Mouse (Mus musculus) heart, adult 2 months (tissue): ENCODE measurements around the gene Olfr883. TPM values are rescaled to one million over a fixed set of nuclear protein-coding genes. Genes with fewer than 3 reads are reported as not detected.

ENCODE experiments used
- DNase-seq, 2 experiments: peaks; one replicate each; pipeline ENCODE4 v3.0.0; 2021
- H3K27ac ChIP-seq: fragments of 200-600 bp; 2 replicates; pipeline ENCODE4 v1.8.1; 2022
- H3K27me3 ChIP-seq: fragments of 200-500 bp; 2 replicates; pipeline ENCODE4 v1.6.1; 2012; ENCODE audit warnings: mild to moderate bottlenecking, low read length, inconsistent platforms, mixed read lengths; ENCODE audit not compliant: control insufficient read depth, insufficient read depth
- H3K36me3 ChIP-seq: fragments of 200-500 bp; 2 replicates; pipeline ENCODE4 v1.6.1; 2012; ENCODE audit warnings: low read length, inconsistent platforms; ENCODE audit not compliant: control insufficient read depth, insufficient read depth
- H3K4me1 ChIP-seq: fragments of 200-500 bp; 2 replicates; pipeline ENCODE4 v1.6.1; 2011; ENCODE audit warnings: low read length; ENCODE audit not compliant: control insufficient read depth, insufficient read depth
- H3K4me3 ChIP-seq: fragments of 200-600 bp; 2 replicates; pipeline ENCODE4 v1.8.1; 2022
- H3K79me2 ChIP-seq: fragments of 200-500 bp; replicated peaks from 2 replicates; pipeline ENCODE4 v1.6.1; 2012; ENCODE audit warnings: mild to moderate bottlenecking, inconsistent platforms, low read length, moderate library complexity, mixed read lengths; ENCODE audit not compliant: control insufficient read depth, insufficient read depth
- H3K9ac ChIP-seq: fragments of 200-500 bp; 2 replicates; pipeline ENCODE4 v1.6.1; 2012; ENCODE audit warnings: low read depth, mild to moderate bottlenecking, control low read depth, inconsistent platforms, low read length, mixed read lengths
- CTCF ChIP-seq: fragments of 200-600 bp; IDR thresholded peaks from 2 replicates; pipeline ENCODE4 v1.8.1; 2022; ENCODE audit warnings: antibody characterized with exemption, mild to moderate bottlenecking, moderate library complexity
- EP300 ChIP-seq: fragments of 200-500 bp; IDR thresholded peaks from 2 replicates; pipeline ENCODE4 v1.6.1; 2011; ENCODE audit warnings: low read depth, low read length, control low read depth; ENCODE audit not compliant: insufficient read depth
- POLR2A ChIP-seq: fragments of 200-500 bp; IDR thresholded peaks from 2 replicates; pipeline ENCODE4 v1.6.1; 2011; ENCODE audit warnings: mild to moderate bottlenecking, low read depth, low read length, control low read depth; ENCODE audit not compliant: insufficient read depth
- WGBS: fragments of 180-500 bp; shearing (Covaris S2); methylation state at CpG from one replicate; pipeline ENCODE4 v1.1.7; 2018; 5-methylcytosine and 5-hydroxymethylcytosine counted together
- intact Hi-C: fragments of 180-260 bp; cut with DNase I; formaldehyde crosslinking; loops from one replicate; pipeline ENCODE4 v1.15.1; 2025
- long read RNA-seq: library from polyadenylated mRNA; stranded (forward); transcript quantifications from one replicate; pipeline ENCODE4 v2.0.0, GENCODE M21; 2021
- polyA plus RNA-seq: library from polyadenylated mRNA; depleted of rRNA; stranded (reverse); fragments of >200 nt; gene quantifications from 2 replicates; pipeline ENCODE4 v1.2.3, GENCODE M21; 2012; rRNA removed
- total RNA-seq, 2 experiments: library from RNA; stranded (reverse); gene quantifications; 2 replicates each; pipeline ENCODE4 v1.2.3; 2021

The Olfr883 gene
- total RNA-seq (not detected), polyA plus RNA-seq (not detected in 2 replicates)
- long read RNA-seq = 0 reads

GRCm38 (mm10) chr9:38025508-38025907, at the start of gene Olfr883:
TSS of gene Olfr883 (plus strand) at chr9:38025808.
- no peaks in the 10 kb centered on the region for H3K36me3 ChIP-seq
- no peaks in the 10 kb centered on the region for H3K4me1 ChIP-seq
- 70% methylated on average over 1 of the region's 1 CpGs for WGBS
- TF ChIP-seq CTCF (no peak), EP300 (no peak), POLR2A (no peak)
- no peak within 1 kb of the TSS for H3K27ac ChIP-seq
- intact Hi-C loops = no loop called here
- no peak within 1 kb of the TSS for H3K9ac ChIP-seq
- no peaks in the 10 kb centered on the region for H3K27me3 ChIP-seq
- H3K4me3 ChIP-seq = no peak within 1 kb of the TSS
- no peak for DNase-seq
- H3K79me2 ChIP-seq = no peaks in the 10 kb centered on the region

GRCm38 (mm10) chr9:37991525-37991924, 34.1 kb upstream of the Olfr883 start, which contains the start of gene Olfr881:
TSS of gene Olfr881 (plus strand) at chr9:37991825.
- no peak within 1 kb of the TSS for H3K27ac ChIP-seq
- H3K27me3 ChIP-seq = no peaks in the 10 kb centered on the region
- TF ChIP-seq POLR2A = no peak
- TF ChIP-seq EP300 = no peak
- no peak for TF ChIP-seq CTCF
- H3K9ac ChIP-seq = no peak within 1 kb of the TSS
- no peaks in the 10 kb centered on the region for H3K79me2 ChIP-seq
- no peaks in the 10 kb centered on the region for H3K36me3 ChIP-seq
- no peak within 1 kb of the TSS for H3K4me3 ChIP-seq
- H3K4me1 ChIP-seq = no peaks in the 10 kb centered on the region
- intact Hi-C loops = no loop called here
- DNase-seq = no peak

GRCm38 (mm10) chr9:37998581-37999204, 26.9 kb upstream of the Olfr883 start:
- intact Hi-C loops = no loop called here
- TF ChIP-seq POLR2A (no peak), CTCF (no peak), EP300 (no peak)
- Histone ChIP-seq H3K4me1 (no peaks in the 10 kb centered on the region), H3K27ac (no peak overlapping the region), H3K79me2 (no peaks in the 10 kb centered on the region), H3K27me3 (no peaks in the 10 kb centered on the region), H3K4me3 (no peak overlapping the region), H3K36me3 (no peaks in the 10 kb centered on the region), H3K9ac (no peak overlapping the region)
- no peak for DNase-seq
- 34% methylated on average over 2 of the region's 2 CpGs for WGBS

GRCm38 (mm10) chr9:38000021-38000420, 25.6 kb upstream of the Olfr883 start:
- DNase-seq = no peak
- no peak for TF ChIP-seq POLR2A
- TF ChIP-seq EP300 = no peak
- TF ChIP-seq CTCF = no peak
- Histone ChIP-seq H3K36me3 (no peaks in the 10 kb centered on the region), H3K79me2 (no peaks in the 10 kb centered on the region), H3K4me1 (no peaks in the 10 kb centered on the region), H3K4me3 (no peak overlapping the region), H3K9ac (no peak overlapping the region), H3K27ac (no peak overlapping the region), H3K27me3 (no peaks in the 10 kb centered on the region)
- 26% methylated on average over 1 of the region's 1 CpGs for WGBS
- intact Hi-C loops = no loop called here

GRCm38 (mm10) chr9:38046255-38046654, 20.6 kb downstream of the Olfr883 start, which contains the start of gene Olfr884:
TSS of gene Olfr884 (plus strand) at chr9:38046555.
- Histone ChIP-seq H3K79me2 (no peaks in the 10 kb centered on the region), H3K4me1 (no peaks in the 10 kb centered on the region), H3K36me3 (no peaks in the 10 kb centered on the region), H3K27me3 (no peaks in the 10 kb centered on the region), H3K27ac (no peak within 1 kb of the TSS), H3K4me3 (no peak within 1 kb of the TSS), H3K9ac (no peak within 1 kb of the TSS)
- intact Hi-C loops = no loop called here
- 35% methylated on average over 1 of the region's 1 CpGs for WGBS
- no peak for DNase-seq
- TF ChIP-seq POLR2A (no peak), CTCF (no peak), EP300 (no peak)

GRCm38 (mm10) chr9:38061022-38061421, 35.4 kb downstream of the Olfr883 start, which contains the start of gene Olfr885:
TSS of gene Olfr885 (plus strand) at chr9:38061322.
- Histone ChIP-seq H3K4me1 (no peaks in the 10 kb centered on the region), H3K9ac (no peak within 1 kb of the TSS), H3K27me3 (no peaks in the 10 kb centered on the region), H3K27ac (no peak within 1 kb of the TSS), H3K79me2 (no peaks in the 10 kb centered on the region), H3K4me3 (no peak within 1 kb of the TSS), H3K36me3 (no peaks in the 10 kb centered on the region)
- intact Hi-C loops = no loop called here
- TF ChIP-seq CTCF (no peak), EP300 (no peak), POLR2A (no peak)
- no peak for DNase-seq
- 65% methylated on average over 3 of the region's 3 CpGs for WGBS

Other genes starting within 250 kb of the Olfr883 start
- not detected for gene Olfr876, start 222.8 kb upstream of the Olfr883 start, total RNA-seq
- gene Olfr876, start 222.8 kb upstream of the Olfr883 start, polyA plus RNA-seq = not detected in 2 replicates
- gene Olfr877, start 171.5 kb upstream of the Olfr883 start, total RNA-seq = not detected
- gene Olfr877, start 171.5 kb upstream of the Olfr883 start, polyA plus RNA-seq = not detected in 2 replicates
- gene Olfr145, start 129.1 kb upstream of the Olfr883 start, total RNA-seq = not detected
- gene Olfr145, start 129.1 kb upstream of the Olfr883 start, polyA plus RNA-seq = not detected in 2 replicates
- gene Olfr878, start 108.0 kb upstream of the Olfr883 start, total RNA-seq = not detected
- not detected in 2 replicates for gene Olfr878, start 108.0 kb upstream of the Olfr883 start, polyA plus RNA-seq
- not detected for gene Olfr881, start 34.0 kb upstream of the Olfr883 start, total RNA-seq
- not detected in 2 replicates for gene Olfr881, start 34.0 kb upstream of the Olfr883 start, polyA plus RNA-seq
- gene Olfr884, start 20.7 kb downstream of the Olfr883 start, total RNA-seq = not detected
- not detected in 2 replicates for gene Olfr884, start 20.7 kb downstream of the Olfr883 start, polyA plus RNA-seq
- gene Olfr885, start 35.5 kb downstream of the Olfr883 start, total RNA-seq = not detected
- not detected in 2 replicates for gene Olfr885, start 35.5 kb downstream of the Olfr883 start, polyA plus RNA-seq
- gene Olfr887, start 58.3 kb downstream of the Olfr883 start, total RNA-seq = not detected
- not detected in 2 replicates for gene Olfr887, start 58.3 kb downstream of the Olfr883 start, polyA plus RNA-seq
- not detected for gene Olfr888, start 82.3 kb downstream of the Olfr883 start, total RNA-seq
- not detected in 2 replicates for gene Olfr888, start 82.3 kb downstream of the Olfr883 start, polyA plus RNA-seq
- not detected for gene Olfr889, start 89.4 kb downstream of the Olfr883 start, total RNA-seq
- gene Olfr889, start 89.4 kb downstream of the Olfr883 start, polyA plus RNA-seq = not detected in 2 replicates
- not detected for gene Olfr890, start 116.7 kb downstream of the Olfr883 start, total RNA-seq
- not detected in 2 replicates for gene Olfr890, start 116.7 kb downstream of the Olfr883 start, polyA plus RNA-seq
- not detected for gene Olfr891, start 155.0 kb downstream of the Olfr883 start, total RNA-seq
- not detected in 2 replicates for gene Olfr891, start 155.0 kb downstream of the Olfr883 start, polyA plus RNA-seq
- gene Olfr893, start 182.6 kb downstream of the Olfr883 start, total RNA-seq = not detected
- gene Olfr893, start 182.6 kb downstream of the Olfr883 start, polyA plus RNA-seq = not detected in 2 replicates
- not detected for gene Olfr894, start 192.2 kb downstream of the Olfr883 start, total RNA-seq
- gene Olfr894, start 192.2 kb downstream of the Olfr883 start, polyA plus RNA-seq = not detected in 2 replicates
- gene Olfr143, start 227.0 kb downstream of the Olfr883 start, total RNA-seq = not detected
- not detected in 2 replicates for gene Olfr143, start 227.0 kb downstream of the Olfr883 start, polyA plus RNA-seq
- not detected for gene Olfr895, start 242.0 kb downstream of the Olfr883 start, total RNA-seq
- gene Olfr895, start 242.0 kb downstream of the Olfr883 start, polyA plus RNA-seq = not detected in 2 replicates